In the genomic region with DNA sequence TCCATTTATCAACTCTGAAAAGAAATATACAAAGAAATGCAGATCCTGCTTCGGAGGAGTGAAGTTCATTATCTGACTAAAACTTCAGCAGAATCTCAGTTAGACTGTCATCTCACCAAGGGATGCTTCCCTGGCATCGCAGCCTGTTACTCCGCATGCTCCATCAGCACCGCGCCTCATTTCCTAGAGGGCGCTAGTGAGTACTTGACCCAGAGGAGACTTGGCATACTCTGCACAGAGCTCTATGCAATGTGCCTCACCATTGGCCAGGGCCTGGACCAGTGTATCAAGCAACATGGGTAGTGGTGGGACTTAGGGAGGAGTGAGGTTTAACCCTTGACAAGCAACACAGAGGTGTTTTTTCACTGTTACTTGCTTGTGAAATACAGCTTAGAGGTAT, we compare ENCODE assay signal across 8 mouse cellular contexts.
DNase-seq lines count a peak whose midpoint lies in the region; ATAC-seq and TF ChIP-seq lines count a peak whose summit lies in the region.
"Had no signal": no experiment of that assay in that cellular context is flagged by ENCODE, and none has a peak within 500 bp of the region (broad histone marks: within the 10 kb centered on the region; RNA-seq: fewer than 3 reads in every experiment).

No protein-coding gene starts in this region.

- no peak overlapping the region for H3K4me2 ChIP-seq in kidney, postnatal 0 days (ENCODE audit: low read length)
- no peak overlapping the region for H3K4me2 ChIP-seq in kidney, embryonic 14.5 days (replicated peaks; ENCODE audit: low read depth, low read length)
- H3K4me2 ChIP-seq: embryonic facial prominence, embryonic 15.5 days had no signal

- TF ChIP-seq CTCF in kidney, postnatal 0 days (IDR thresholded peaks at IDR 0.05; ENCODE audit: low read depth): peak; percentile 48
- TF ChIP-seq CTCF in ES-Bruce4 (IDR thresholded peaks at IDR 0.05; ENCODE audit: low read depth, low read length): peak; percentile 51
- 0 out of 2 replicates have a peak, but pooled peaks have one; percentile 11 for TF ChIP-seq CTCF in bone marrow, adult 2 months (IDR thresholded peaks at IDR 0.05; ENCODE audit: control insufficient read depth, insufficient read depth, low read length)

- no peak for ATAC-seq in kidney, postnatal 0 days (replicated peaks; ENCODE audit: low FRiP score, low read depth)
- no peak for ATAC-seq in kidney, embryonic 14.5 days (ENCODE audit: low FRiP score, low TSS enrichment)
- ATAC-seq in megakaryocyte progenitor cell, adult 5-6 weeks (replicated peaks; ENCODE audit: poor library complexity): peak; percentile 82

- no peaks in the 10 kb centered on the region for H3K4me1 ChIP-seq in kidney, postnatal 0 days (replicated peaks; ENCODE audit: insufficient read depth, low read length)
- H3K4me1 ChIP-seq in kidney, embryonic 14.5 days (ENCODE audit: control insufficient read depth, insufficient read depth, low read length): peaks cover 3% of the 10 kb centered on the region; the same call in 1 of the 2 replicates
- no peaks in the 10 kb centered on the region for H3K4me1 ChIP-seq in ES-Bruce4 (ENCODE audit: control insufficient read depth, insufficient read depth, low read length)
- H3K4me1 ChIP-seq in bone marrow, adult 2 months (ENCODE audit: control insufficient read depth, insufficient read depth, low read length): no peaks in the 10 kb centered on the region

- TF ChIP-seq POLR2A in ES-Bruce4 (IDR thresholded peaks at IDR 0.05; ENCODE audit: insufficient read depth, low read length): no peak
- TF ChIP-seq POLR2A in bone marrow, adult 2 months (IDR thresholded peaks at IDR 0.05; ENCODE audit: borderline replicate concordance, control insufficient read depth, low read depth, low read length): no peak

- no peak for DNase-seq in kidney, postnatal 0 days (ENCODE audit: low spot score)
- no peak for DNase-seq in layer of hippocampus, adult 9-11 months
- DNase-seq in gastrocnemius, adult 18-20 months (ENCODE audit: low spot score): no peak

- no peaks in the 10 kb centered on the region for H3K27me3 ChIP-seq in kidney, postnatal 0 days (ENCODE audit: insufficient read depth, low read length)
- H3K27me3 ChIP-seq in kidney, embryonic 14.5 days (ENCODE audit: control insufficient read depth, insufficient read depth, low read length): no peaks in the 10 kb centered on the region
- no peaks in the 10 kb centered on the region for H3K27me3 ChIP-seq in ES-Bruce4 (ENCODE audit: control insufficient read depth, insufficient read depth, low read length, poor library complexity, severe bottlenecking)
- H3K27me3 ChIP-seq: embryonic facial prominence, embryonic 15.5 days had no signal

- H3K27ac ChIP-seq in kidney, postnatal 0 days: no peak overlapping the region
- H3K27ac ChIP-seq in kidney, embryonic 14.5 days (ENCODE audit: low read depth, low read length): no peak overlapping the region
- H3K27ac ChIP-seq in ES-Bruce4 (ENCODE audit: insufficient read depth, low read length): no peak overlapping the region
- H3K27ac ChIP-seq in bone marrow, adult 2 months (ENCODE audit: control insufficient read depth, insufficient read depth, low read depth, low read length, poor library complexity): no peak overlapping the region
- H3K27ac ChIP-seq: embryonic facial prominence, embryonic 15.5 days had no signal

- H3K9me3 ChIP-seq in kidney, postnatal 0 days (replicated peaks; ENCODE audit: low read length): no peaks in the 10 kb centered on the region
- no peaks in the 10 kb centered on the region for H3K9me3 ChIP-seq in kidney, embryonic 14.5 days (ENCODE audit: control insufficient read depth, low read length)
- no peaks in the 10 kb centered on the region for H3K9me3 ChIP-seq in ES-Bruce4 (replicated peaks; ENCODE audit: control insufficient read depth, insufficient read depth, low read length, poor library complexity, severe bottlenecking)
- H3K9me3 ChIP-seq: embryonic facial prominence, embryonic 15.5 days had no signal

- 64% methylated on average over 6 of the region's 6 CpGs for WGBS in kidney, postnatal 0 days
- WGBS in kidney, embryonic 14.5 days: 63% methylated on average over 6 of the region's 6 CpGs
- WGBS in bone marrow, adult 2 months: 68% methylated on average over 6 of the region's 6 CpGs

- H3K9ac ChIP-seq in kidney, postnatal 0 days (ENCODE audit: low read depth, low read length): no peak overlapping the region
- no peak overlapping the region for H3K9ac ChIP-seq in kidney, embryonic 14.5 days (ENCODE audit: low read depth, low read length)
- H3K9ac ChIP-seq in ES-Bruce4 (ENCODE audit: low read depth, poor library complexity, severe bottlenecking): no peak overlapping the region
- H3K9ac ChIP-seq: embryonic facial prominence, embryonic 15.5 days had no signal

- H3K36me3 ChIP-seq in kidney, postnatal 0 days (ENCODE audit: insufficient read depth, low read length): no peaks in the 10 kb centered on the region
- H3K36me3 ChIP-seq in kidney, embryonic 14.5 days (ENCODE audit: control insufficient read depth, insufficient read depth, low read length): no peaks in the 10 kb centered on the region
- no peaks in the 10 kb centered on the region for H3K36me3 ChIP-seq in ES-Bruce4 (ENCODE audit: control insufficient read depth, insufficient read depth, low read length, poor library complexity, severe bottlenecking)
- H3K36me3 ChIP-seq: embryonic facial prominence, embryonic 15.5 days had no signal

- no peak overlapping the region for H3K4me3 ChIP-seq in kidney, postnatal 0 days (replicated peaks; ENCODE audit: low read depth, low read length)
- no peak overlapping the region for H3K4me3 ChIP-seq in kidney, embryonic 14.5 days (ENCODE audit: low read length)
- no peak overlapping the region for H3K4me3 ChIP-seq in ES-Bruce4 (ENCODE audit: low read depth, low read length)
- no peak overlapping the region for H3K4me3 ChIP-seq in bone marrow, adult 2 months (replicated peaks; ENCODE audit: control insufficient read depth, low read depth, low read length)
- H3K4me3 ChIP-seq: embryonic facial prominence, embryonic 15.5 days had no signal

- no peak for TF ChIP-seq EP300 in ES-Bruce4 (IDR thresholded peaks at IDR 0.05; ENCODE audit: insufficient read depth, low read depth, low read length)
